Mouse (Mus musculus) MEL (cell line): ENCODE measurements around the gene Stk40. TPM values are rescaled to one million over a fixed set of nuclear protein-coding genes. Genes with fewer than 3 reads are reported as not detected.

ENCODE experiments used
- DNase-seq: peaks from one replicate; pipeline ENCODE4 v3.0.0; 2011; ENCODE audit warnings: low read depth, low spot score
- H3K27ac ChIP-seq: 2 replicates; pipeline ENCODE4 v1.5.1; 2012; ENCODE audit warnings: low read depth, mild to moderate bottlenecking, control low read depth, low read length, moderate library complexity; ENCODE audit not compliant: control insufficient read depth
- H3K27me3 ChIP-seq, 2 experiments: fragments of 150-350 bp in 1 of 2; sonication (generic) in 1 of 2; 2 replicates each; pipeline ENCODE4 v1.6.1; 2012; ENCODE audit warnings: low read length in 2 of 2, mild to moderate bottlenecking in 2 of 2, improper control_type of control experiment in 1 of 2, moderate library complexity in 1 of 2; ENCODE audit not compliant: insufficient read depth in 2 of 2, control insufficient read depth in 1 of 2
- H3K36me3 ChIP-seq, 2 experiments: 2 replicates each; pipeline ENCODE4 v1.6.1; 2012 to 2014; ENCODE audit warnings: low read length in 2 of 2, improper control_type of control experiment in 1 of 2, inconsistent platforms in 1 of 2, mild to moderate bottlenecking in 1 of 2; ENCODE audit not compliant: insufficient read depth in 2 of 2, control insufficient read depth in 1 of 2
- H3K4me1 ChIP-seq, 2 experiments: fragments of 150-350 bp in 1 of 2; sonication (generic) in 1 of 2; 2 replicates each; pipeline ENCODE4 v1.6.1; 2012; ENCODE audit warnings: low read length in 2 of 2, improper control_type of control experiment in 1 of 2, mild to moderate bottlenecking in 1 of 2; ENCODE audit not compliant: insufficient read depth in 2 of 2, control insufficient read depth in 1 of 2
- H3K4me3 ChIP-seq, 2 experiments: fragments of 150-350 bp in 1 of 2; sonication (generic) in 1 of 2; 2 replicates each; pipeline ENCODE4 v1.5.1; 2012; ENCODE audit warnings: low read depth in 2 of 2, low read length in 2 of 2, mild to moderate bottlenecking in 2 of 2, moderate library complexity in 2 of 2, control low read depth in 1 of 2, improper control_type of control experiment in 1 of 2; ENCODE audit not compliant: control insufficient read depth in 1 of 2, insufficient read depth in 1 of 2
- H3K79me2 ChIP-seq: 2 replicates; pipeline ENCODE4 v1.6.1; 2012; ENCODE audit warnings: mild to moderate bottlenecking, low read length, moderate library complexity; ENCODE audit not compliant: control insufficient read depth, poor library complexity, insufficient read depth
- H3K9ac ChIP-seq: 2 replicates; pipeline ENCODE4 v1.6.1; 2012; ENCODE audit warnings: low read depth, mild to moderate bottlenecking, control low read depth, low read length, moderate library complexity; ENCODE audit not compliant: control insufficient read depth, poor library complexity, severe bottlenecking
- H3K9me3 ChIP-seq: fragments of 150-350 bp; sonication (generic); replicated peaks from 2 replicates; pipeline ENCODE4 v1.6.1; 2012; ENCODE audit warnings: mild to moderate bottlenecking, low read length, improper control_type of control experiment, moderate library complexity; ENCODE audit not compliant: insufficient read depth
- BHLHE40 ChIP-seq: IDR thresholded peaks from 2 replicates; pipeline ENCODE4 v1.6.1; 2012; ENCODE audit warnings: low read depth, mild to moderate bottlenecking, inconsistent platforms, low read length, improper control_type of control experiment, borderline replicate concordance
- CHD2 ChIP-seq: IDR thresholded peaks from 2 replicates; pipeline ENCODE4 v1.6.1; 2011; ENCODE audit warnings: low read length, improper control_type of control experiment
- CTCF ChIP-seq, 3 experiments: IDR thresholded peaks in 2 of 3; conservative IDR thresholded peaks in 1 of 3; 2 replicates each; pipeline ENCODE4 v1.5.1; 2011 to 2012; ENCODE audit warnings: low read length in 3 of 3, low read depth in 2 of 3, mild to moderate bottlenecking in 2 of 3, improper control_type of control experiment in 1 of 3, inconsistent platforms in 1 of 3, mixed read lengths in 1 of 3, moderate library complexity in 1 of 3; ENCODE audit not compliant: control insufficient read depth in 1 of 3, insufficient read depth in 1 of 3, poor library complexity in 1 of 3, severe bottlenecking in 1 of 3
- ELF1 ChIP-seq: IDR thresholded peaks from 2 replicates; pipeline ENCODE4 v1.6.1; 2014; ENCODE audit warnings: low read depth, mild to moderate bottlenecking, inconsistent platforms, low read length, improper control_type of control experiment, moderate library complexity
- EP300 ChIP-seq, 2 experiments: IDR thresholded peaks; 2 replicates each; pipeline ENCODE4 v1.6.1; 2011; ENCODE audit warnings: improper control_type of control experiment in 2 of 2, low read length in 2 of 2, low read depth in 1 of 2, mild to moderate bottlenecking in 1 of 2
- ETS1 ChIP-seq: IDR thresholded peaks from 2 replicates; pipeline ENCODE4 v1.6.1; 2012; ENCODE audit warnings: low read depth, mild to moderate bottlenecking, inconsistent platforms, low read length, improper control_type of control experiment, moderate library complexity
- GABPA ChIP-seq: IDR thresholded peaks from 2 replicates; pipeline ENCODE4 v1.6.1; 2012; ENCODE audit warnings: low read depth, mild to moderate bottlenecking, inconsistent platforms, low read length, improper control_type of control experiment, moderate library complexity
- GATA1 ChIP-seq: IDR thresholded peaks from 2 replicates; pipeline ENCODE4 v1.6.1; 2011; ENCODE audit warnings: low read depth, low read length, improper control_type of control experiment
- JUND ChIP-seq: IDR thresholded peaks from 2 replicates; pipeline ENCODE4 v1.6.1; 2011; ENCODE audit warnings: low read depth, mild to moderate bottlenecking, improper control_type of control experiment, low read length
- KAT2A ChIP-seq: conservative IDR thresholded peaks from 2 replicates; pipeline ENCODE4 v1.6.1; 2012; ENCODE audit warnings: low read depth, low read length, improper control_type of control experiment, inconsistent platforms
- MAX ChIP-seq: IDR thresholded peaks from 2 replicates; pipeline ENCODE4 v1.6.1; 2011; ENCODE audit warnings: low read length, improper control_type of control experiment
- MYB ChIP-seq: IDR thresholded peaks from 2 replicates; pipeline ENCODE4 v1.6.1; 2011; ENCODE audit warnings: mild to moderate bottlenecking, low read depth, low read length, improper control_type of control experiment
- MYC ChIP-seq: IDR thresholded peaks from 2 replicates; pipeline ENCODE4 v1.6.1; 2011; ENCODE audit warnings: low read depth, mild to moderate bottlenecking, low read length, improper control_type of control experiment, moderate library complexity
- NELFE ChIP-seq: IDR thresholded peaks from 2 replicates; pipeline ENCODE4 v1.6.1; 2011; ENCODE audit warnings: low read depth, low read length, improper control_type of control experiment
- NRF1 ChIP-seq: IDR thresholded peaks from 2 replicates; pipeline ENCODE4 v1.6.1; 2014; ENCODE audit warnings: low read depth, mild to moderate bottlenecking, inconsistent platforms, low read length, improper control_type of control experiment, moderate library complexity; ENCODE audit not compliant: poor library complexity, insufficient read depth, severe bottlenecking
- POLR2A ChIP-seq, 2 experiments: IDR thresholded peaks; 2 replicates each; pipeline ENCODE4 v1.6.1; 2011 to 2012; ENCODE audit warnings: low read length in 2 of 2, mild to moderate bottlenecking in 2 of 2, control low read depth in 1 of 2, improper control_type of control experiment in 1 of 2, low read depth in 1 of 2, moderate library complexity in 1 of 2; ENCODE audit not compliant: control insufficient read depth in 1 of 2, insufficient read depth in 1 of 2, poor library complexity in 1 of 2
- POLR2AphosphoS5 ChIP-seq: IDR thresholded peaks from 2 replicates; pipeline ENCODE4 v1.6.1; 2012; ENCODE audit warnings: low read depth, borderline replicate concordance, mild to moderate bottlenecking, inconsistent platforms, low read length, moderate library complexity, mixed read lengths
- SMC3 ChIP-seq: IDR thresholded peaks from 2 replicates; pipeline ENCODE4 v1.6.1; 2011; ENCODE audit warnings: low read depth, low read length, improper control_type of control experiment
- USF1 ChIP-seq: IDR thresholded peaks from 2 replicates; pipeline ENCODE4 v1.6.1; 2014; ENCODE audit warnings: low read depth, mild to moderate bottlenecking, inconsistent platforms, low read length, improper control_type of control experiment, moderate library complexity
- ZKSCAN1 ChIP-seq: IDR thresholded peaks from 2 replicates; pipeline ENCODE4 v1.6.1; 2012; ENCODE audit warnings: low read depth, mild to moderate bottlenecking, inconsistent platforms, low read length, improper control_type of control experiment, moderate library complexity
- ZMIZ1 ChIP-seq: IDR thresholded peaks from 2 replicates; pipeline ENCODE4 v1.6.1; 2012; ENCODE audit warnings: low read depth, mild to moderate bottlenecking, inconsistent platforms, low read length, improper control_type of control experiment, moderate library complexity
- ZNF384 ChIP-seq: IDR thresholded peaks from 2 replicates; pipeline ENCODE4 v1.6.1; 2012; ENCODE audit warnings: low read depth, mild to moderate bottlenecking, inconsistent platforms, low read length, improper control_type of control experiment
- polyA plus RNA-seq, 2 experiments: library from polyadenylated mRNA; stranded (reverse) in 1 of 2; unstranded in 1 of 2; fragments of >175 nt in 1 of 2; fragments of >200 nt in 1 of 2; gene quantifications; 2 replicates each; pipeline versions ENCODE4 v1.2.1 to v1.2.4; 2012; ENCODE audit warnings: low replicate concordance in 2 of 2, low read depth in 1 of 2; ENCODE audit not compliant: insufficient read length in 2 of 2, insufficient read depth in 1 of 2, missing spikeins in 1 of 2
- total RNA-seq: library from RNA; depleted of rRNA; stranded (reverse); fragments of 300-350 nt; gene quantifications from 2 replicates; pipeline ENCODE4 v1.2.3, GENCODE M21; 2012

Gene Stk40
- total and polyA plus RNA-seq, 3 experiments: 16.8 to 270 (median 79.4) TPM

DNA sequence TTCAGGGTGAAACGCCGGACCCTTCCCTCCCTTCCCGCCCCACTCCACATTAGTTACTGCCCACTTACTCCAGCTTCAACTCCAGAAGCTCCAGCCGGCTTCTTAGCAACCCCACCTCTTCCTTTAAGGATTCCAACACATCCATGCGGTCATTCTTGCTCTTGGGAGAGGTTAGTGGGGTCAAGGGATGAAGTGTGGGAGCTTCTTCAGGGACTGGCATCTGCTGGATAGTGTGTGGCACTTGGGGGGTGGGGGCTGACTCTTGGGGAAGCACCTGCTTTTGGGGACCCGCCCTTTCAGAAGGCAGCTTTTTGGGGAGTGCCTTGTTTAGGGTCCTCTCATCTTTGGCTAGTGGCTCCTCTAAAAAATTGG, 47.2 kb downstream of the Stk40 start:
- Histone ChIP-seq H3K9ac (no peak overlapping the region), H3K9me3 (no peaks in the 10 kb centered on the region), H3K27me3 (no peaks in the 10 kb centered on the region), H3K79me2 (no peaks in the 10 kb centered on the region), H3K27ac (no peak overlapping the region), H3K4me3 (no peak overlapping the region), H3K4me1 (peaks cover 0 to 7% of the 10 kb centered on the region in 2 experiments; a peak in 2 of 4 replicates), H3K36me3 (no peaks in the 10 kb centered on the region)
- TF ChIP-seq MAX (no peak), EP300 (IDR thresholded peaks at IDR 0.05; ENCODE audit: low read depth in 1 of 2, low read length in 2 of 2) (no peak), ETS1 (no peak), POLR2A (IDR thresholded peaks at IDR 0.05; ENCODE audit: control insufficient read depth in 1 of 2, insufficient read depth in 1 of 2, low read depth in 1 of 2, low read length in 2 of 2, poor library complexity in 1 of 2) (no peak), JUND (no peak), MYC (no peak), SMC3 (no peak), CHD2 (no peak), ZKSCAN1 (no peak), ELF1 (no peak), NRF1 (no peak), ZMIZ1 (no peak), NELFE (no peak), GABPA (no peak), BHLHE40 (no peak)
- DNase-seq: no peak

DNA sequence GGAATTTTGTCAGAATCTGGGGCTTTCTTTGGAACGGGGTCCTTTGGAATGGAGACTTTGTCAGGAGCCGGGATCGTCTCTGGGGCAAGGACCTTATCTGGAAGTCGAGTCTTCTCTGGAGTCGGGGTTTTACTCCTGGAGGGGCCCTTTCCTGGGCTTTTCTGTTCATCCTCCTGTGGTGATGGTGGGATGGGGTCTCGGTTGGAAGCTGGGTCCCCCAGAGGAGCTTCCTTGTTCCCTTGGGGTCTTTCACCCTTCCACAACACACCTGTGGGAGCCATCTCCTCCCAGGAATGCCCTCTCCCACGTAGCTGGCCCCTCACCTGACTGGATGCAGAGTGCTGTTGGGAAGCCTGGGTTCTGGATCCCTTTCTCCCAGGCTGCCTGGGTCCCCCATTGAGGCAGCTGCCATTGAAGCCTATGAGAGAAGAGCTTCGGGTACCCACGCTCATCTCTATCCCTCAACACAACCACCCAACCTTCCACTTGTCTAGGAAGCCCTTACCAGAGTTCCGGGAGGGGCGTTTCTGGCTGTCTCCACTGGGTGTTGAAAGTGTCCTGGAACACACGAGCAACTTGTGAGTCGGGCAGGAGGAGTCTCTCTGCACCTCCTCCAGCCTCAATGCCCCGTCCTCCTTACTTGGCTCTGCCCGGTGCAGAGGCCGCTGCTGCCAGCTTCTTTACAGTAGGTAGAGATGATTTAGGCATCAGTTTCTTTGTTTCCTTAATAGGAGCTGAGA, 48.1 kb downstream of the Stk40 start:
- Histone ChIP-seq H3K36me3 (no peaks in the 10 kb centered on the region), H3K79me2 (no peaks in the 10 kb centered on the region), H3K9me3 (no peaks in the 10 kb centered on the region), H3K9ac (no peak overlapping the region), H3K4me3 (no peak overlapping the region)
- no peak for DNase-seq
- TF ChIP-seq ETS1: no peak
- TF ChIP-seq, all 39 proteins: peak for 0
- Histone ChIP-seq H3K4me1 (peaks cover 0 to 7% of the 10 kb centered on the region in 2 experiments; a peak in 2 of 4 replicates), H3K27ac (no peak overlapping the region), H3K27me3 (no peaks in the 10 kb centered on the region)

DNA sequence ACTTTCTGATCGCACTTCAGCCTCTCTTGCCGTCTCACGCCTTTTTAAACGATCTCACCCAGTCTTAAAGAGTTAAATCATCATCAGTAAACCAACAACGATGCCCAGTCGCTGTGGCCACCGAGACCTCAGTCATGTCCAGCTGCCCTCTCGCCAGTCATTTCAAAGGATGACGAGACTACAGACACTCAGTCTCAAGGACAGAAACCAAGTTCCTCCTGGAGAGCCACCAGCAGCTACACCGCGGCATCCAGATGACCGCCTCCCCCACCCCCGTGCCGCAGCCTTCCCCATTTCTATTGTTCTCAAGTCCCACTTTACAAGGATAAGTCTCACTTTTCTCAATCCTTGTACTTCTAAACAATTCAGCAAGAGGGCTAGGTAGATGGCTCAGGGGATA, 49.1 kb downstream of the Stk40 start:
- peaks cover 0 to 7% of the 10 kb centered on the region in 2 experiments; a peak in 2 of 4 replicates for H3K4me1 ChIP-seq
- no peaks in the 10 kb centered on the region for H3K79me2 ChIP-seq
- TF ChIP-seq EP300 (IDR thresholded peaks at IDR 0.05; ENCODE audit: low read depth in 1 of 2, low read length in 2 of 2) (no peak), USF1 (no peak), POLR2AphosphoS5 (no peak), CTCF (IDR thresholded peaks at IDR 0.05 in 2 of 3, conservative IDR thresholded peaks at IDR 0.05 in 1 of 3; ENCODE audit: control insufficient read depth in 1 of 3, insufficient read depth in 1 of 3, low read depth in 2 of 3, low read length in 3 of 3, poor library complexity in 1 of 3, severe bottlenecking in 1 of 3) (no peak), MYB (no peak), KAT2A (no peak), ETS1 (no peak), GATA1 (no peak), ZNF384 (no peak)
- TF ChIP-seq, all 39 proteins: peak for 0
- Histone ChIP-seq H3K9me3 (no peaks in the 10 kb centered on the region), H3K9ac (no peak overlapping the region), H3K4me3 (no peak overlapping the region), H3K36me3 (no peaks in the 10 kb centered on the region), H3K27me3 (no peaks in the 10 kb centered on the region), H3K27ac (no peak overlapping the region)
- no peak for DNase-seq
